8 mouse cellular contexts compared by ENCODE assay signal in genomic region chr6:113343177-113344092, GRCm38 (mm10). TPM values are rescaled to one million over a fixed set of nuclear protein-coding genes. Genes with fewer than 3 reads are reported as not detected.
DNase-seq lines count a peak whose midpoint lies in the region; ATAC-seq lines count a peak whose summit lies in the region.

Camk1 (minus strand) TSS chr6:113343984.

- ATAC-seq in forebrain, embryonic 12.5 days (ENCODE audit: low FRiP score): peak; percentile 85
- ATAC-seq in heart, embryonic 16.5 days (replicated peaks; ENCODE audit: extremely low read depth, insufficient read depth, low FRiP score): peak; percentile 88
- ATAC-seq in liver, embryonic 15.5 days (ENCODE audit: insufficient read depth): peak; percentile 67
- peak; percentile 83; the same call in 1 of the 2 replicates for ATAC-seq in neural tube, embryonic 11.5 days (ENCODE audit: insufficient read depth, low FRiP score, low TSS enrichment)

- H3K27me3 ChIP-seq in forebrain, embryonic 12.5 days: peaks cover 6% of the 10 kb centered on the region; the same call in 1 of the 2 replicates
- no peaks in the 10 kb centered on the region for H3K27me3 ChIP-seq in heart, embryonic 16.5 days (ENCODE audit: control insufficient read depth, insufficient read depth, low read length)
- 0 out of 2 replicates have a peak, but pooled peaks cover 3% of the 10 kb centered on the region for H3K27me3 ChIP-seq in liver, embryonic 15.5 days
- H3K27me3 ChIP-seq in neural tube, embryonic 11.5 days (ENCODE audit: control insufficient read depth, insufficient read depth, low read length): no peaks in the 10 kb centered on the region

- H3K36me3 ChIP-seq in forebrain, embryonic 12.5 days (replicated peaks): peaks cover 10% of the 10 kb centered on the region; the same call in 1 of the 2 replicates
- H3K36me3 ChIP-seq in heart, embryonic 16.5 days (ENCODE audit: control insufficient read depth, insufficient read depth): peaks cover 15% of the 10 kb centered on the region
- no peaks in the 10 kb centered on the region for H3K36me3 ChIP-seq in liver, embryonic 15.5 days (replicated peaks)
- H3K36me3 ChIP-seq in neural tube, embryonic 11.5 days (ENCODE audit: control insufficient read depth, insufficient read depth, low read length): no peaks in the 10 kb centered on the region

- peak; percentile 43 for DNase-seq in ES-CJ7 (ENCODE audit: low read depth, low spot score)
- peak; percentile 21 for DNase-seq in c-Kit-positive CD71-positive TER-119-positive erythroid progenitor cells, embryonic 14.5 days (ENCODE audit: low spot score)
- DNase-seq in kidney, postnatal 14 days: peak; percentile 87
- DNase-seq in neural tube, embryonic 11.5 days (ENCODE audit: low spot score): peak; percentile 76
- DNase-seq in telencephalon, adult 2 months (ENCODE audit: low read depth, low spot score): peak; percentile 54

- 17% methylated on average over 30 of the region's 32 CpGs for WGBS in forebrain, embryonic 12.5 days
- WGBS in heart, embryonic 16.5 days: 10% methylated on average over 32 of the region's 32 CpGs
- 14% methylated on average over 32 of the region's 32 CpGs for WGBS in liver, embryonic 15.5 days (ENCODE audit: insufficient replicate concordance)
- WGBS in neural tube, embryonic 11.5 days: 15% methylated on average over 32 of the region's 32 CpGs

- no peaks in the 10 kb centered on the region for H3K9me3 ChIP-seq in forebrain, embryonic 12.5 days
- H3K9me3 ChIP-seq in heart, embryonic 16.5 days (replicated peaks; ENCODE audit: control insufficient read depth, low read length): no peaks in the 10 kb centered on the region
- no peaks in the 10 kb centered on the region for H3K9me3 ChIP-seq in liver, embryonic 15.5 days (replicated peaks)
- no peaks in the 10 kb centered on the region for H3K9me3 ChIP-seq in neural tube, embryonic 11.5 days (ENCODE audit: control insufficient read depth, low read length)

- H3K9ac ChIP-seq in forebrain, embryonic 12.5 days: peak within 1 kb of the TSS; percentile 85
- peak within 1 kb of the TSS; percentile 96 for H3K9ac ChIP-seq in heart, embryonic 16.5 days (ENCODE audit: low read length)
- peak within 1 kb of the TSS; percentile 66 for H3K9ac ChIP-seq in liver, embryonic 15.5 days
- peak within 1 kb of the TSS; percentile 86 for H3K9ac ChIP-seq in neural tube, embryonic 11.5 days (ENCODE audit: low read length)

- H3K4me1 ChIP-seq in forebrain, embryonic 12.5 days: peaks cover 21% of the 10 kb centered on the region
- H3K4me1 ChIP-seq in heart, embryonic 16.5 days (ENCODE audit: control insufficient read depth, insufficient read depth, low read length): peaks cover 28% of the 10 kb centered on the region
- peaks cover 33% of the 10 kb centered on the region for H3K4me1 ChIP-seq in liver, embryonic 15.5 days (replicated peaks)
- H3K4me1 ChIP-seq in neural tube, embryonic 11.5 days (ENCODE audit: control insufficient read depth, insufficient read depth, low read length): peaks cover 7% of the 10 kb centered on the region

- peak within 1 kb of the TSS; percentile 58 for H3K4me3 ChIP-seq in forebrain, embryonic 12.5 days (replicated peaks)
- peak within 1 kb of the TSS; percentile 87 for H3K4me3 ChIP-seq in heart, embryonic 16.5 days (ENCODE audit: low read length)
- peak within 1 kb of the TSS; percentile 59 for H3K4me3 ChIP-seq in liver, embryonic 15.5 days (replicated peaks)
- peak within 1 kb of the TSS; percentile 50 for H3K4me3 ChIP-seq in neural tube, embryonic 11.5 days (ENCODE audit: low read depth, low read length)

- no peak within 1 kb of the TSS for H3K27ac ChIP-seq in forebrain, embryonic 12.5 days
- peak within 1 kb of the TSS; percentile 83 for H3K27ac ChIP-seq in heart, embryonic 16.5 days (ENCODE audit: low read length)
- H3K27ac ChIP-seq in liver, embryonic 15.5 days (replicated peaks): no peak within 1 kb of the TSS
- H3K27ac ChIP-seq in neural tube, embryonic 11.5 days (ENCODE audit: low read depth, low read length): no peak within 1 kb of the TSS

- peak within 1 kb of the TSS; percentile 83 for H3K4me2 ChIP-seq in forebrain, embryonic 12.5 days
- peak within 1 kb of the TSS; percentile 87 for H3K4me2 ChIP-seq in heart, embryonic 16.5 days (ENCODE audit: low read depth, low read length)
- peak within 1 kb of the TSS; percentile 79 for H3K4me2 ChIP-seq in liver, embryonic 15.5 days
- H3K4me2 ChIP-seq in neural tube, embryonic 11.5 days (ENCODE audit: low read depth): peak within 1 kb of the TSS; percentile 93

RNA-seq across cellular contexts. Expression of gene Camk1, which starts in this region (rescaled TPM):
- polyA plus RNA-seq in forebrain, embryonic 12.5 days (2016; fragmentation: Nextera tagmentation; extraction: Ambion mirVana): 57.9 and 59.1 TPM in 2 replicates
- polyA plus RNA-seq in heart, embryonic 16.5 days (2015; fragmentation: Nextera tagmentation; extraction: Ambion mirVana): 117 and 122 TPM in 2 replicates
- 18.2 and 21.1 TPM in 2 replicates for polyA plus RNA-seq in liver, embryonic 15.5 days (2015; fragmentation: Nextera tagmentation; extraction: Ambion mirVana)
- 50.8 and 56.0 TPM in 2 replicates for polyA plus RNA-seq in neural tube, embryonic 11.5 days (2014; fragmentation: Nextera tagmentation; extraction: Ambion mirVana)

Comparison
In these comparisons a context has a peak if more than half of its experiments do, and no peak if none do; other contexts are left out.
1. DNase-seq: peak in every context shown above with its lines; median percentile 87 in kidney, postnatal 14 days; 76 in neural tube, embryonic 11.5 days; 54 in telencephalon, adult 2 months; 43 in ES-CJ7; 21 in c-Kit-positive CD71-positive TER-119-positive erythroid progenitor cells, embryonic 14.5 days.